In the genomic region with DNA sequence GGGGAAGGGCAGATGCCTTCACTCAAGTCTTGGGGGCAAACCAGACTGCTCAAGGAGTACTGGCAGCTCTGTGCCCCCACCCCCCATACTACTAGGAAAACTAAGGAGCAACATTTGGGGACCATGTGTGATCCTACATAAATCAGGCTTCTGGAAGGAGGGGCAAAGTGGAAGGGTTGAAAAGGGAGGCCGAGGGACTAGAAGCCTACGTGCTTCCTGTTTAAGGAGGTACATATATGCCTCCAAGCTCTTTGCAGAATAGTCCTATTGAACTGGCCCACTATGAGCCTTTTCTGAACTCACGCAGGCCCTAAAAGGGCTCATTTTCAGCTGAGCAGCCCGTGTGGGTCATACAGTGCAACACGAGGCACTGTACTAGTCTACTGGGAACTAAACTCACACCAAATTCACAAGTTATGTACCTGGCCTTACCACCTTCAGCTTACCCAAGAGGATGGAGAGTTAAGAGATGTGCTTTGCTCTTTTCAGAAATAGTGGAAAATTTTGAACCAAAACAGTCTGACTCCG, we compare ENCODE assay signal across 9 mouse cellular contexts. TPM values are rescaled to one million over a fixed set of nuclear protein-coding genes. Genes with fewer than 3 reads are reported as not detected.
DNase-seq lines count a peak whose midpoint lies in the region; ATAC-seq and TF ChIP-seq lines count a peak whose summit lies in the region.
"Had no signal": no experiment of that assay in that cellular context is flagged by ENCODE, and none has a peak within 500 bp of the region (broad histone marks: within the 10 kb centered on the region; RNA-seq: fewer than 3 reads in every experiment).

No protein-coding gene starts in this region.

- peak overlapping the region; percentile 67 for H3K9ac ChIP-seq in heart, embryonic 16.5 days (ENCODE audit: low read length)
- H3K9ac ChIP-seq in midbrain, embryonic 14.5 days (replicated peaks; ENCODE audit: low read length) = no peak overlapping the region

- TF ChIP-seq CTCF in gastrocnemius, adult 2 months (IDR thresholded peaks at IDR 0.05) = no peak

- WGBS in heart, embryonic 16.5 days = 27% methylated on average over 6 of the region's 6 CpGs
- 58% methylated on average over 6 of the region's 6 CpGs for WGBS in midbrain, embryonic 14.5 days

- no peaks in the 10 kb centered on the region for H3K9me3 ChIP-seq in heart, embryonic 16.5 days (replicated peaks; ENCODE audit: control insufficient read depth, low read length)
- H3K9me3 ChIP-seq in midbrain, embryonic 14.5 days (ENCODE audit: control insufficient read depth, low read length) = no peaks in the 10 kb centered on the region

- no peaks in the 10 kb centered on the region for H3K36me3 ChIP-seq in heart, embryonic 16.5 days (ENCODE audit: control insufficient read depth, insufficient read depth)
- no peaks in the 10 kb centered on the region for H3K36me3 ChIP-seq in midbrain, embryonic 14.5 days (ENCODE audit: control insufficient read depth, insufficient read depth, low read length)

- DNase-seq in gastrocnemius, adult 2 months = no peak
- no peak for DNase-seq in gastrocnemius, adult 18-20 months (ENCODE audit: low spot score)
- peak; percentile 48 for DNase-seq in CD8-positive naive resting alpha-beta T cell, adult 2 months (ENCODE audit: low read depth in 2 of 2, low spot score in 2 of 2)
- DNase-seq in midbrain, embryonic 14.5 days = no peak
- no peak for DNase-seq in ovary, postnatal 10 days (ENCODE audit: low spot score)
- no peak for DNase-seq in right cerebral cortex, postnatal 14 days

- H3K4me2 ChIP-seq in heart, embryonic 16.5 days (ENCODE audit: low read depth, low read length) = peak overlapping the region; percentile 95
- peak overlapping the region; percentile 95 for H3K4me2 ChIP-seq in midbrain, embryonic 14.5 days (ENCODE audit: low read length)

- peak overlapping the region; percentile 95 for H3K4me3 ChIP-seq in gastrocnemius, adult 2 months
- peak overlapping the region; percentile 16; the same call in 1 of the 2 replicates for H3K4me3 ChIP-seq in heart, embryonic 16.5 days (ENCODE audit: low read length)
- H3K4me3 ChIP-seq in midbrain, embryonic 14.5 days (replicated peaks; ENCODE audit: low read depth, low read length) = peak overlapping the region; percentile 92; the same call in 1 of the 2 replicates

- H3K4me1 ChIP-seq in heart, embryonic 16.5 days (ENCODE audit: control insufficient read depth, insufficient read depth, low read length) = peaks cover 60% of the 10 kb centered on the region
- H3K4me1 ChIP-seq in midbrain, embryonic 14.5 days (ENCODE audit: control insufficient read depth, insufficient read depth, low read length) = peaks cover 34% of the 10 kb centered on the region

- intact Hi-C loops in gastrocnemius, adult 2 months (cut with DNase I) = loop anchor here (10.0 kb wide), 1 partner anchor 354 kb away; no protein-coding TSS in a partner anchor

- peak overlapping the region; percentile 100 for H3K27ac ChIP-seq in gastrocnemius, adult 2 months
- H3K27ac ChIP-seq in heart, embryonic 16.5 days (ENCODE audit: low read length) = peak overlapping the region; percentile 100
- H3K27ac ChIP-seq in midbrain, embryonic 14.5 days (replicated peaks; ENCODE audit: low read depth, low read length) = peak overlapping the region; percentile 33; the same call in 1 of the 2 replicates

- no peak for ATAC-seq in heart, embryonic 16.5 days (replicated peaks; ENCODE audit: extremely low read depth, insufficient read depth, low FRiP score)
- no peak for ATAC-seq in midbrain, embryonic 14.5 days (ENCODE audit: low FRiP score, low TSS enrichment)
- no peak for ATAC-seq in granulocyte monocyte progenitor cell, adult 5-6 weeks (replicated peaks; ENCODE audit: poor library complexity, severe bottlenecking)

- no peaks in the 10 kb centered on the region for H3K27me3 ChIP-seq in heart, embryonic 16.5 days (ENCODE audit: control insufficient read depth, insufficient read depth, low read length)
- H3K27me3 ChIP-seq in midbrain, embryonic 14.5 days (ENCODE audit: control insufficient read depth, insufficient read depth, low read length) = peaks cover 18% of the 10 kb centered on the region
- H3K27me3 ChIP-seq: Patski had no signal

RNA-seq across cellular contexts. Expression of a gene that starts 1.2 kb away (rescaled TPM):
- total RNA-seq in gastrocnemius, adult 2 months (2021) = 100 to 1,000 TPM; 173 to 184 TPM
- total RNA-seq in gastrocnemius, adult 18-20 months (2021) = 100 to 1,000 TPM; 174 to 196 TPM
- polyA plus RNA-seq in heart, embryonic 16.5 days (2015; fragmentation: Nextera tagmentation; extraction: Ambion mirVana) = 40.5 and 44.7 TPM in 2 replicates
- polyA plus RNA-seq in midbrain, embryonic 14.5 days (2014; fragmentation: Nextera tagmentation; extraction: Ambion mirVana) = 22.3 and 23.7 TPM in 2 replicates
- 119 and 132 TPM in 2 replicates for total RNA-seq in granulocyte monocyte progenitor cell, adult 5-6 weeks (2014; fragmentation: Nextera tagmentation)
- total RNA-seq in granulocyte monocyte progenitor cell, adult 5-6 weeks (2017) = 42.4 and 52.4 TPM in 2 replicates

RNA-seq across cellular contexts. Expression of a gene that starts 59.2 kb away (rescaled TPM):
- under 1 TPM; 0.15 to 0.20 TPM for total RNA-seq in gastrocnemius, adult 2 months (2021)
- total RNA-seq in gastrocnemius, adult 18-20 months (2021) = under 1 TPM; 0.21 to 0.39 TPM
- 23.6 and 27.8 TPM in 2 replicates for polyA plus RNA-seq in heart, embryonic 16.5 days (2015; fragmentation: Nextera tagmentation; extraction: Ambion mirVana)
- polyA plus RNA-seq in midbrain, embryonic 14.5 days (2014; fragmentation: Nextera tagmentation; extraction: Ambion mirVana) = 2.7 and 3.5 TPM in 2 replicates
- total RNA-seq in granulocyte monocyte progenitor cell, adult 5-6 weeks (2014; fragmentation: Nextera tagmentation) = 5.9 and 9.9 TPM in 2 replicates
- 19.5 and 19.9 TPM in 2 replicates for total RNA-seq in granulocyte monocyte progenitor cell, adult 5-6 weeks (2017)

Comparison
In these comparisons a context has a peak if more than half of its experiments do, and no peak if none do; other contexts are left out.
1. DNase-seq: peak in CD8-positive naive resting alpha-beta T cell, adult 2 months (2 of 2); none in gastrocnemius, adult 2 months (single experiment), gastrocnemius, adult 18-20 months (single experiment), midbrain, embryonic 14.5 days (single experiment), ovary, postnatal 10 days (single experiment) and right cerebral cortex, postnatal 14 days (single experiment).
2. H3K27ac ChIP-seq: peak in every context shown above with its lines; median percentile 100 in gastrocnemius, adult 2 months; 100 in heart, embryonic 16.5 days; 33 in midbrain, embryonic 14.5 days.
3. H3K4me3 ChIP-seq: peak in every context shown above with its lines; median percentile 95 in gastrocnemius, adult 2 months; 92 in midbrain, embryonic 14.5 days; 16 in heart, embryonic 16.5 days.
4. RNA of a gene that starts 59.2 kb away (total RNA-seq): 5.9 to 19.9 TPM in granulocyte monocyte progenitor cell, adult 5-6 weeks; 0.21 to 0.39 TPM in gastrocnemius, adult 18-20 months and 0.15 to 0.20 TPM in gastrocnemius, adult 2 months; every median in the first group is over 4 times any median in the second.